Mouse (Mus musculus) midbrain, embryonic 15.5 days (tissue): Measurements from ENCODE around the gene Pdpr. TPM values are rescaled to one million over a fixed set of nuclear protein-coding genes. Genes with fewer than 3 reads are reported as not detected.

Source experiments
- polyA plus RNA-seq: library from polyadenylated mRNA; unstranded; fragments of >200 nt; fragmentation: Nextera tagmentation; extraction: Ambion mirVana; gene quantifications from 2 replicates; pipeline ENCODE4 v1.2.1, GENCODE M21; 2015

The Pdpr gene
- polyA plus RNA-seq, 1 experiment from 2014 or later, result 10.8 TPM

Other genes starting within 250 kb of the Pdpr start
- gene Cog4, start 248.0 kb upstream of the Pdpr start, polyA plus RNA-seq, result 74.9 and 77.1 TPM in 2 replicates
- 99.3 and 101 TPM in 2 replicates for gene Sf3b3, start 247.8 kb upstream of the Pdpr start, polyA plus RNA-seq
- 7.3 and 8.0 TPM in 2 replicates for gene Fuk, start 192.1 kb upstream of the Pdpr start, polyA plus RNA-seq
- gene St3gal2, start 174.7 kb upstream of the Pdpr start, polyA plus RNA-seq, result 28.0 and 29.2 TPM in 2 replicates
- gene Ddx19a, start 96.8 kb upstream of the Pdpr start, polyA plus RNA-seq, result 12.1 and 12.8 TPM in 2 replicates
- 7.9 and 8.0 TPM in 2 replicates for gene Ddx19b, start 62.9 kb upstream of the Pdpr start, polyA plus RNA-seq
- gene Aars, start 61.5 kb upstream of the Pdpr start, polyA plus RNA-seq, result 86.1 and 91.0 TPM in 2 replicates
- gene Exosc6, start 38.3 kb upstream of the Pdpr start, polyA plus RNA-seq, result not detected in 2 replicates
- 0.53 and 0.93 TPM in 2 replicates for gene Clec18a, start 2.2 kb upstream of the Pdpr start, polyA plus RNA-seq
- gene Glg1, start 164.6 kb downstream of the Pdpr start, polyA plus RNA-seq, result 65.6 and 66.9 TPM in 2 replicates
- 23.5 and 24.5 TPM in 2 replicates for gene Rfwd3, start 205.6 kb downstream of the Pdpr start, polyA plus RNA-seq
- 0.37 and 0.57 TPM in 2 replicates for gene Mlkl, start 243.5 kb downstream of the Pdpr start, polyA plus RNA-seq